Mouse (Mus musculus): ENCODE measurements around the gene Tgfb1. TPM values are rescaled to one million over a fixed set of nuclear protein-coding genes. Genes with fewer than 3 reads are reported as not detected.

Tgfb1 gene
- polyA plus RNA-seq, 1 experiment from 2014 or later: 1.1 TPM

DNA sequence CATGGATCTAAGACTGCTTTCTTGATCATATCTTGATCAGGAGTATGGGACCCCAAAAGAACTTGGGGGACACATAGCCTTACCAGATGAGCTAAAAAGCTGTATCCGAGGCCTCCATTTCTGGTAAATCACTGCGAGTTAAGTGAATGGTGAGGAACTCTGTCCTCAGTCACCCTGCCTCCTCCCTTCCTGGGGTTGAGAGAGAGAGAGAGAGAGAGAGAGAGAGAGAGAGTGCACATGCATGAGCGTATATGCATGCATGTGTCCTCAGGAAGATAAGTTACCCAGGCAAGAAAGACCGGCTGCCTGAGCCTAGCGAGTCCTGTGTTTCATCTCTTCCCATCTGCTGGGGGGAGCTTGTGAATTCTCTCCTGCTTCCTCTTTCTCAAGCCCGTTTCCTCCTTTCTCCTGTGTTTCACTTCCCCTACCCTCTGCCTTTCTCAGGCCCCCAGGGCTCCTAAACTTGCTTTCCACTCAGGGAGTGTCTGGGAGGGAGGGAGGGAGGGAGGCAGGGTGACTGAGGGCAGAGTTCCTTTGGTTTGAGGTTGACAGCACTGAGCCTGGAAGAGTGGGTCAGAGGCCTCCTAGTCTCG, 19.9 kb downstream of the Tgfb1 start:
- Histone ChIP-seq H3K4me3 (ENCODE audit: low read depth, low read length) (no peak overlapping the region), H3K9ac (ENCODE audit: low read depth, low read length) (no peak overlapping the region), H3K27ac (ENCODE audit: low read depth, low read length) (no peak overlapping the region), H3K9me3 (ENCODE audit: control insufficient read depth, low read length) (no peaks in the 10 kb centered on the region), H3K27me3 (ENCODE audit: control insufficient read depth, insufficient read depth, low read length) (no peaks in the 10 kb centered on the region), H3K4me2 (replicated peaks; ENCODE audit: low read depth, low read length) (no peak overlapping the region), H3K4me1 (replicated peaks; ENCODE audit: control insufficient read depth, insufficient read depth, low read length) (0 out of 2 replicates have a peak, but pooled peaks cover 2% of the 10 kb centered on the region), H3K36me3 (ENCODE audit: control insufficient read depth, insufficient read depth, low read length) (no peaks in the 10 kb centered on the region)
- ATAC-seq (ENCODE audit: low FRiP score) (no peak), DNase-seq (ENCODE audit: low spot score) (no peak)
- WGBS: 59% methylated on average over 7 of the region's 7 CpGs

DNA sequence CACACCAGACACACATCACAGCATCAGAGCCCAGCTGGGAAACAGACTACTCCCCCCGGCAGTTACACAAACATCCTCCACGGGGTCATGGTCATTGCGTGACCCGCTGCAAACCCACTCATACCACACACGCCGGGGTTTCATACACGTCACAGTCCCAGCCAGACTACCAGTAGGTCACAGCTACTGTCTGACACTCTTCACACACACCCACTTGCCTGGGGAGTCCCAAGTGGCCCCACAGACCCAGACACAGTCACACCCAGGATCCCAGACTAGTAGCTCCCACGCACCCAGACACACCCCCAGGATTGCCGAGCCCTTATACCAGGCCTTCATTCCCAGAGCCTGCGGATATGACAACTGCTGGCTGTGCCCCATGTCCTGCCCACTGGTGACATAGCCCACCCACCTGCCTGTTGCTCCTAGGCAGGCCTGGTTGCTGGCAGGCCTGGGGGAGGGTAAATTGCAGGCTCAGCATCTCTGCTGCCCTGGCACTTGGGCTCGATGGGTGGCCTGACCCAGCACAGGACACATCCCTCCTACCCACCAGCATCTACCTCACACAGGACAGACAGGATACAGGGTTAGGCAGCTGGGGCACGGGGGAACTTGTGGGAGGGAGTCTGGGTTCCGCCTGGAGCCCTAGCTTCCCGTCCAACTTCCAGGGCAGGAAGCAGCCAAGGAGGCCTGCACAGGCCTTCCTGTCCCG, 20.9 kb downstream of the Tgfb1 start:
- 0 out of 2 replicates have a peak, but pooled peaks cover 2% of the 10 kb centered on the region for H3K4me1 ChIP-seq (replicated peaks; ENCODE audit: control insufficient read depth, insufficient read depth, low read length)
- WGBS: 57% methylated on average over 15 of the region's 15 CpGs
- H3K27ac ChIP-seq (ENCODE audit: low read depth, low read length): 0 out of 2 replicates have a peak overlapping the region, but pooled peaks have one; percentile 24
- ATAC-seq (ENCODE audit: low FRiP score) (no peak), DNase-seq (ENCODE audit: low spot score) (no peak)
- H3K4me2 ChIP-seq (replicated peaks; ENCODE audit: low read depth, low read length): no peak overlapping the region
- no peaks in the 10 kb centered on the region for H3K36me3 ChIP-seq (ENCODE audit: control insufficient read depth, insufficient read depth, low read length)
- H3K4me3 ChIP-seq (ENCODE audit: low read depth, low read length): no peak overlapping the region
- no peaks in the 10 kb centered on the region for H3K27me3 ChIP-seq (ENCODE audit: control insufficient read depth, insufficient read depth, low read length)
- no peaks in the 10 kb centered on the region for H3K9me3 ChIP-seq (ENCODE audit: control insufficient read depth, low read length)
- H3K9ac ChIP-seq (ENCODE audit: low read depth, low read length): no peak overlapping the region

GRCm38 (mm10) chr7:25709961-25710360, 23.2 kb downstream of the Tgfb1 start:
- Histone ChIP-seq H3K9me3 (ENCODE audit: control insufficient read depth, low read length) (no peaks in the 10 kb centered on the region), H3K4me2 (replicated peaks; ENCODE audit: low read depth, low read length) (no peak overlapping the region), H3K4me1 (replicated peaks; ENCODE audit: control insufficient read depth, insufficient read depth, low read length) (0 out of 2 replicates have a peak, but pooled peaks cover 2% of the 10 kb centered on the region), H3K27me3 (ENCODE audit: control insufficient read depth, insufficient read depth, low read length) (no peaks in the 10 kb centered on the region), H3K27ac (ENCODE audit: low read depth, low read length) (no peak overlapping the region), H3K4me3 (ENCODE audit: low read depth, low read length) (no peak overlapping the region), H3K36me3 (ENCODE audit: control insufficient read depth, insufficient read depth, low read length) (peaks cover 6% of the 10 kb centered on the region), H3K9ac (ENCODE audit: low read depth, low read length) (peak overlapping the region; percentile 40; the same call in 1 of the 2 replicates)
- DNase-seq (ENCODE audit: low spot score) (no peak), ATAC-seq (ENCODE audit: low FRiP score) (peak; percentile 4; the same call in 1 of the 2 replicates)
- WGBS: 18% methylated on average over 12 of the region's 12 CpGs

DNA sequence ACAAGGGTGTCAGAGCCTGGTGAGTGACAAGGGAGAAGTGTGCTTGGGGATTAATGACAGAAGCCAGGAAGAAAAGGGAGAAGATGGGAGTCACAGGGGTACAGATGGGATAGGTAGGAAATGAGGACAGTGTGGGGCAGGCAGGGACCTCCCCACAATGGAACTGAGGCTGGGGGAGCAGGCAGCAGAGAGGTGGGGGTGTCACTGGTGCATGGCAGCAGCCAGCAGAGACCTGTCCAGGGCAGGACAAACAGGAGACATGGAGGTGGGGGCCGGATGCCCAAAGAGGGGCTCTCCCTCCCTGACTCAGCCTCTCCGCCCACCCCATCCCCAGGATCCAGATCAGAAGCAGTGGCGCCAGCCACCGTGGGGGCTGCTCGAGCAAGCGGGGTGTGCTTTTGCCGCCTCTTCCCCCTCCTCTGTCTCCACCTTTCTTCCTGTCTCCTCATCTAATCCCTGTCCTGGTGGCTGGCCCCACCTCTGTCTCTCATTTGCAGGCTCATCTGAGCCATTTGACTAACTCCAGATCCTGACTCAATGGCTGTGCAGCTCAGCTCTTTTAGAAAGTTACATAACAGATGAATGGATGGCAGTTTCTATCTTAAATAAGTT, 23.8 kb downstream of the Tgfb1 start:
- Histone ChIP-seq H3K9me3 (ENCODE audit: control insufficient read depth, low read length) (no peaks in the 10 kb centered on the region), H3K4me3 (ENCODE audit: low read depth, low read length) (no peak overlapping the region), H3K9ac (ENCODE audit: low read depth, low read length) (peak overlapping the region; percentile 40; the same call in 1 of the 2 replicates), H3K27ac (ENCODE audit: low read depth, low read length) (no peak overlapping the region; the same call in 1 of the 2 replicates), H3K4me2 (replicated peaks; ENCODE audit: low read depth, low read length) (no peak overlapping the region), H3K27me3 (ENCODE audit: control insufficient read depth, insufficient read depth, low read length) (no peaks in the 10 kb centered on the region), H3K36me3 (ENCODE audit: control insufficient read depth, insufficient read depth, low read length) (peaks cover 13% of the 10 kb centered on the region), H3K4me1 (replicated peaks; ENCODE audit: control insufficient read depth, insufficient read depth, low read length) (0 out of 2 replicates have a peak, but pooled peaks cover 2% of the 10 kb centered on the region)
- DNase-seq (ENCODE audit: low spot score) (no peak), ATAC-seq (ENCODE audit: low FRiP score) (peak; percentile 44; the same call in 1 of the 2 replicates)
- 29% methylated on average over 1 of the region's 7 CpGs for WGBS

GRCm38 (mm10) chr7:25711165-25711564, 24.4 kb downstream of the Tgfb1 start:
- WGBS: 65% methylated on average over 5 of the region's 5 CpGs
- DNase-seq (ENCODE audit: low spot score) (no peak), ATAC-seq (ENCODE audit: low FRiP score) (peak; percentile 26; the same call in 1 of the 2 replicates)
- H3K9me3 ChIP-seq (ENCODE audit: control insufficient read depth, low read length): no peaks in the 10 kb centered on the region
- peaks cover 15% of the 10 kb centered on the region for H3K36me3 ChIP-seq (ENCODE audit: control insufficient read depth, insufficient read depth, low read length)
- H3K4me1 ChIP-seq (replicated peaks; ENCODE audit: control insufficient read depth, insufficient read depth, low read length): 0 out of 2 replicates have a peak, but pooled peaks cover 2% of the 10 kb centered on the region
- H3K4me2 ChIP-seq (replicated peaks; ENCODE audit: low read depth, low read length): no peak overlapping the region
- no peak overlapping the region for H3K9ac ChIP-seq (ENCODE audit: low read depth, low read length)
- H3K27ac ChIP-seq (ENCODE audit: low read depth, low read length): no peak overlapping the region
- no peak overlapping the region for H3K4me3 ChIP-seq (ENCODE audit: low read depth, low read length)
- no peaks in the 10 kb centered on the region for H3K27me3 ChIP-seq (ENCODE audit: control insufficient read depth, insufficient read depth, low read length)

DNA sequence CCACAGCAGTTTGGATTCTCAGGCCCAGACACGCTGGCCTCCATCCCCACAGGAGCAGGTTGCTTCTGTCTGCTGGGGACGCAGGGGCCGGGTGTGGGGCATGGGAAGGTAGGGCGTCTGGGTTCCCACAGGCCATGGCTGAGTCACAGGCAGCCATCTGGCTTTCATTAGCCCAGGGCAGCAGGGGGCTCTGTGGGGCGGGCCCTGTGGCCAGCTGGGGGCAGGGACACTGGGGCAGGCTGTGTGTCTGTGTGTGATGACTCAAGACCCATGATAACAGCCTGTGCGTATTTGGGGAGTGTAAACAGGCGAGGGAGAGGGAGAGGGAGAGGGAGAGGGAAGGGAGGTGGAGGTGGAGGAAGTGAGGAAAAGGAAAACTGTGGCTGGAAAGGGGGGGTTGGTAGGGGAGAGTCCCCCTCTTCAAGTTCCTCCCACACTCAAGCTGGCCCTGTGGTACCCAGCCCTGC, 25.0 kb downstream of the Tgfb1 start:
- WGBS: 25% methylated on average over 7 of the region's 7 CpGs
- Histone ChIP-seq H3K27me3 (ENCODE audit: control insufficient read depth, insufficient read depth, low read length) (no peaks in the 10 kb centered on the region), H3K9me3 (ENCODE audit: control insufficient read depth, low read length) (no peaks in the 10 kb centered on the region), H3K9ac (ENCODE audit: low read depth, low read length) (no peak overlapping the region), H3K27ac (ENCODE audit: low read depth, low read length) (no peak overlapping the region; the same call in 1 of the 2 replicates), H3K4me2 (replicated peaks; ENCODE audit: low read depth, low read length) (no peak overlapping the region), H3K4me1 (replicated peaks; ENCODE audit: control insufficient read depth, insufficient read depth, low read length) (0 out of 2 replicates have a peak, but pooled peaks cover 2% of the 10 kb centered on the region), H3K4me3 (ENCODE audit: low read depth, low read length) (no peak overlapping the region), H3K36me3 (ENCODE audit: control insufficient read depth, insufficient read depth, low read length) (peaks cover 15% of the 10 kb centered on the region)
- ATAC-seq (ENCODE audit: low FRiP score): peak; percentile 47
- no peak for DNase-seq (ENCODE audit: low spot score)

GRCm38 (mm10) chr7:25712801-25713200, 26.0 kb downstream of the Tgfb1 start:
- Histone ChIP-seq H3K27ac (ENCODE audit: low read depth, low read length) (no peak overlapping the region), H3K36me3 (ENCODE audit: control insufficient read depth, insufficient read depth, low read length) (peaks cover 15% of the 10 kb centered on the region), H3K4me1 (replicated peaks; ENCODE audit: control insufficient read depth, insufficient read depth, low read length) (peaks cover 2% of the 10 kb centered on the region; the same call in 1 of the 2 replicates), H3K9ac (ENCODE audit: low read depth, low read length) (no peak overlapping the region), H3K4me2 (replicated peaks; ENCODE audit: low read depth, low read length) (no peak overlapping the region), H3K4me3 (ENCODE audit: low read depth, low read length) (no peak overlapping the region), H3K9me3 (ENCODE audit: control insufficient read depth, low read length) (no peaks in the 10 kb centered on the region), H3K27me3 (ENCODE audit: control insufficient read depth, insufficient read depth, low read length) (no peaks in the 10 kb centered on the region)
- DNase-seq (ENCODE audit: low spot score) (no peak), ATAC-seq (ENCODE audit: low FRiP score) (no peak)
- 95% methylated on average over 9 of the region's 9 CpGs for WGBS

DNA sequence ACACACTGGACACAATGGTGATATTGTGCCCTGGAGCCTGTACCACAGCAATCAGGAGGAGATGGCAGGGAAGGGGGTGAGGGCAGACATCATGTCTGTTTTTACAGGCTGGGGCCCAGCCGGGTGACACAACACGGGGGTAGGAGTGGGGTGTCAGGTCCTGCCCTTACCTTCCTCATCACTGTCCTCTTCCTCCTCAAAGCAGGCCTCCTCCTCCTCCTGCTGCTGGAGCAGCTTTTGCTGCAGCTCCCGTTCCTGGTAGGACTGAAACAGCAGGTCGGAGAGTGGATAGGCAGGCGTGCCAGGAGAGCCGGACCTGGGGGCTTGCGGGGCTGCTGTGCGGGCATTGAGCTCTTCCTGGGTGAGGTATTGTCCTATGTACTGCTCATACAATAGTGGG, 27.8 kb downstream of the Tgfb1 start:
- no peak overlapping the region for H3K9ac ChIP-seq (ENCODE audit: low read depth, low read length)
- H3K4me3 ChIP-seq (ENCODE audit: low read depth, low read length): no peak overlapping the region
- peaks cover 15% of the 10 kb centered on the region for H3K36me3 ChIP-seq (ENCODE audit: control insufficient read depth, insufficient read depth, low read length)
- H3K9me3 ChIP-seq (ENCODE audit: control insufficient read depth, low read length): no peaks in the 10 kb centered on the region
- ATAC-seq (ENCODE audit: low FRiP score) (no peak), DNase-seq (ENCODE audit: low spot score) (no peak)
- H3K4me1 ChIP-seq (replicated peaks; ENCODE audit: control insufficient read depth, insufficient read depth, low read length): peaks cover 6% of the 10 kb centered on the region; the same call in 1 of the 2 replicates
- no peak overlapping the region for H3K4me2 ChIP-seq (replicated peaks; ENCODE audit: low read depth, low read length)
- H3K27me3 ChIP-seq (ENCODE audit: control insufficient read depth, insufficient read depth, low read length): no peaks in the 10 kb centered on the region
- no peak overlapping the region for H3K27ac ChIP-seq (ENCODE audit: low read depth, low read length)
- 91% methylated on average over 8 of the region's 8 CpGs for WGBS
